Mouse (Mus musculus): Measurements from ENCODE around the gene Fam217a. TPM values are rescaled to one million over a fixed set of nuclear protein-coding genes. Genes with fewer than 3 reads are reported as not detected.
"Not testable (repeated sequence)": the region's sequence is repeated elsewhere in the genome, so short reads cannot be mapped to it uniquely, and the experiment has no call there.

Gene Fam217a
- total RNA-seq, 2 experiments from 2014 or later: 0.18 to 0.39 TPM

DNA sequence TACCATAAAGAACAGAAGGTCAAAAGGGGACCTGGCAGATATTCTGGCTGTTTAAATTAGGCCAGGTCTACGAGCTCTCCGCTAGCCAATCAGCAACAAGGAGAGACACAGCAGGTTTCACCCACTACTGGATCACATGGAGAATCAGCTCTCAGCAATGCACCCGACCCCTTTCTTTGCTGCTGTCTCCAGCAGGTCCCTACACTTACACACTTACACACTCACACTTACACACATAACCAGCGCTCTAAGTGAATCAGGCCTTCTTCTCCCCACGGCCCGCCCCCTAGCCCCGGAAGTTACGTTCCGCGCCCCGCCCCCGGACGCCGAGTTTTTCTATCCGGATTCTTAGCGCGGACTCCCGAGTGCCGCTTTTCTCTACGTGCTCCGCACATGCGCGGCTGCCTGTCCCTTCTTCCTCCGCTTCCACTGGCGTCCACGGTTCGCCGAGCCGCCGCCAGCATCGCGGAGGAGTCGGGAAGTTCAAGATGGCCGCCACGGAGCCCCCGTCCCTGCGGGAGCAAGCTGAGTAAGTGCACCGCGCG, 48.9 kb downstream of the Fam217a start, which contains the start of gene Prpf4b:
Gene Prpf4b (plus strand): TSS at position 137 of the 545 bp plus-strand sequence.
- peak; percentile 83 to 93 for DNase-seq (ENCODE audit: low spot score in 2 of 2)

DNA sequence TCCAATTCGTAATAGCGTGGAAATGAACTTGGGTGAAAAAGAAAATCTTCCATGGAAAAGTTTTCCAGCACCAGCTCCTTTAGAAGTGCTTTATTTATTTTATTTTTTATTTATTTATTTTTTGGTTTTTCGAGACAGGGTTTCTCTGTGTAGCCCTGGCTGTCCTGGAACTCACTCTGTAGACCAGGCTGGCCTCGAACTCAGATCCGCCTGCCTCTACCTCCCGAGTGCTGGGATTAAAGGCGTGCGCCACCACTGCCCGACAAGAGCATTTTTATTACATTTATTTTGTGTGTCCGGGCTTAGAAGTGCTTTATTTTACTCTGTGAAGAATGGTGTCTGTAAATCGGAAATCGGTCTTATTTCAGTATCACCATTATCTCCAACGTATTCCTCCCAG, 49.4 kb downstream of the Fam217a start:
- peak in 1 of 2 experiments; percentile 13 for DNase-seq (ENCODE audit: low spot score in 2 of 2)

GRCm38 (mm10) chr13:34873801-34874681, 50.1 kb downstream of the Fam217a start:
- DNase-seq (ENCODE audit: low spot score in 2 of 2): peak; percentile 84 to 94

DNA sequence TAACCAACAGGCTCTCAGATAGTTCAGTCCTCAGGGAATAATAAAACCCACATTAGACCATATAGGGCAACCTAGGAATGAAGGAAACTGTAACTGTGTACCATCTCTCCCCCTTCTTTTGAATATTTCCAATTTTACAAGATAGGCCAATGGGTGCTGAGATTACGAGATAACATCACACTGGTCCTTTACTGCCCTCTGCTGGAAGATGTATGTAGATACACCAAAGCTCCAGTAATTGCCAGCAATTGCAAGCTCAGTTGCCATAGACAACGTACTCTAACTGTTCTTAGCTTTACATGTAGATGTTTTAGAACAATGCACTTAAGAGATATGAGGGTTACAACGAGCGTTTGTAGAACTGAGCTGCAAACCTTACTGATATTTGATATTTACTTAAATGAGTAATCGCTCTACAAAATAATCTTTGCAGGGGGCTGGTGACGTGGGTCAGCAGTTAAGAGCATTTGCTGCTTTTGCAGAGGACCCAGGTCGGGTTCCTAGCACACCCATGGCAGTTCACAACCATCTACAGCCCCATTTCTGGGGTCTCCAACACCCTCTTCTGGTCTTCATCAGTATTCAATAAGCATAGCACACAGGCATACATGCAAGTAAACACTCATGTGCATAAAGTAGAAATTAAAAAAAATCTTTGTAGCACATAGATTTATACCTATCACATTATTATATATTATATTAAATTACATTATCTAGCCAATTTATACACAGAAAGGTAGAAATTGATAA, 59.5 kb downstream of the Fam217a start:
- DNase-seq (ENCODE audit: low spot score in 2 of 2): peak in 1 of 2 experiments; percentile 14

GRCm38 (mm10) chr13:34861166-34861565, 62.9 kb downstream of the Fam217a start:
- DNase-seq (ENCODE audit: low spot score in 2 of 2): not testable (repeated sequence)

Other genes with a start within 250 kb of the Fam217a start
- not detected for gene Fam50b, start 189.5 kb downstream of the Fam217a start, total RNA-seq (2021)
- gene Prpf4b, start 49.0 kb downstream of the Fam217a start, total RNA-seq (2021): 10 to 100 TPM; 46.9 to 64.7 TPM
- not detected for gene 4933417A18Rik, start 99 bp upstream of the Fam217a start, total RNA-seq (2021)
- 1 to 10 TPM in 1 of 2 experiments, under 1 TPM in 1; 0.76 to 1.7 TPM for gene Eci3, start 39.5 kb upstream of the Fam217a start, total RNA-seq (2021)
- gene Eci2, start 102.8 kb upstream of the Fam217a start, total RNA-seq (2021): 100 to 1,000 TPM; 150 to 151 TPM

Measured in gastrocnemius, postnatal 4 days (tissue).